Mouse (Mus musculus) cerebellum, adult 18-20 months (tissue): ENCODE data around the gene Perm1.

Experiments used
- DNase-seq, 2 experiments: peaks; one replicate each; pipeline ENCODE4 v3.0.0; 2021

Gene Perm1

GRCm38 (mm10) chr4:156215649-156216048, at the start of gene Perm1:
Gene Perm1 (plus strand): TSS chr4:156215868.
- no peak for DNase-seq

- DNase-seq: no peak
Measured at GRCm38 (mm10) chr4:156166477-156166876, 49.2 kb upstream of the Perm1 start.

- no peak for DNase-seq
Measured at GRCm38 (mm10) chr4:156168611-156169010, 47.1 kb upstream of the Perm1 start.

DNA sequence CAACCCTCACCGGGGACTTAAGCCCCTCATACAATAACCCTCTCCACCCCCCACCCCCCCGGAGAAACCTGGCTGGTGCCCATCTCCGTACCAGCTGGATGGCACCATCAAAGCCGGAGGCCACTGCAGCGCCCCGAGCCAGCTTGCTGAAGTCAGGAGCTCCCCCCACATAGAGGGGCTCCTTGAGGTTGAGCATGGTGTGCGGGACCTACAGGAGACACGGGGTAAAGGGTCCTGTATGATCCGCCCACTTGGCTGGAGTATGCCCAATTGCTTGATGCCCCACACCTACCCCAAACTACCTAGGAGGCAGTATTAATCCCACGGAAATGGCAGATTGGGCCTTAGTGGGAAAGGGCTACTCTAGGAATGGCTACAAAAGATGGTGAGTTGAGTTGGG, 46.5 kb upstream of the Perm1 start:
- DNase-seq: no peak

GRCm38 (mm10) chr4:156171828-156172227, 43.8 kb upstream of the Perm1 start:
- DNase-seq: no peak

- no peak for DNase-seq
Measured at GRCm38 (mm10) chr4:156177630-156178029, 38.0 kb upstream of the Perm1 start.

GRCm38 (mm10) chr4:156183747-156184146, 31.9 kb upstream of the Perm1 start:
- DNase-seq: no peak

DNA sequence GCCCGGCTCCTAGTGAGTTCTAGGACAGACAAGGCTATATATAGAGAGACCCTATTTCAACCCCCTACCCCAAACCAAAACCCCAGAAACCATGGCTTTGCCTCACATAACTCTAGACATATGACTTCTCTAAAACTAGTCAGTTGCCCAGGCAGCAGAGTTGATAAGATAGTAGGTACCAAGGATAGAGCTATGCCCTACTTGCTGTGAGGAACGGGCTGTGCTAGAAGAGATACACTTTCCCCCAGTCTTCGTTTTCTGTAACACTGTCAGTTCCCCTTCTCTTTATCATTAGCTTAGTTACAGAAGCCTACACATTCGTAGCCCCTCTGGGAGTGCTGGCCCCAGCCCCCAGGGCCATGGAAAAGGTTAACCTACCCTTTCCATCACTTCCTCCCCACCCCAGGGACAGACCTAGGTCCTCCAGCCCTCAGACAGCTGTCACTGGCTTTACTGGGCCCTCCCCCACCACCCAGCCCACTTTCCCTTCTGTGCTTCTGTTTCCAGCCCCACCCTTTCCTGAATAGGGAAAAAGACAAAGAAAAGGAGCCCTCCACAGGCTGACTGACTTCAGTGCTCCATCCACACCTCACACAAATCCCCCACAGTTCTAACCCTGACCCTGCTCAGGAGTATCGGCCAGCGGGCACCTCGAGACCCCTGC, 31.2 kb upstream of the Perm1 start:
- no peak for DNase-seq

DNA sequence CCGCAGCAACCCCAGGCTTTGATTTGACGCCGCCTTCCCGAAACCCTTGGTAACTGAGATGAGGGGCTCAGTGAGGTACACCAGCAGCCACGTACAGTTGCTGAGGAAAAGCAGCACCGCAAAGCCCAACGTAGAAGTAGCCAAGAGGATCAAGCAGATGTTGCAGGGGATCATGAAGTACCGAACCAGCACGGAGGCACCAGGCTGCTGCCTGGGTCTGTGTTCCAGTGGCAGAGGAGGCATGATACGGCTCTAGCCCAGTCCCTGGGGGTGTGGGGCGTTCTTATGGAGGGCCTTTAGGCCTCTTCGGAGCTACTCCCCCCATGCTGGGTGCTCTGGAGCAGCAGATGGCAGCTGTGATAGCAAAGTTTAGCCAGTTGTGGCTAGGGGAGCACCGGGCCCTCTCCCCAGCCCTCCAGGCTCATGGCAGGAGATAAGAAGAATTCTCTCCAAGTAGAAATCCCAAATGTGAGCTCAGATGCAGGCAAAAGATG, 30.2 kb upstream of the Perm1 start:
- DNase-seq: peak in 1 of 2 experiments; percentile 19

DNA sequence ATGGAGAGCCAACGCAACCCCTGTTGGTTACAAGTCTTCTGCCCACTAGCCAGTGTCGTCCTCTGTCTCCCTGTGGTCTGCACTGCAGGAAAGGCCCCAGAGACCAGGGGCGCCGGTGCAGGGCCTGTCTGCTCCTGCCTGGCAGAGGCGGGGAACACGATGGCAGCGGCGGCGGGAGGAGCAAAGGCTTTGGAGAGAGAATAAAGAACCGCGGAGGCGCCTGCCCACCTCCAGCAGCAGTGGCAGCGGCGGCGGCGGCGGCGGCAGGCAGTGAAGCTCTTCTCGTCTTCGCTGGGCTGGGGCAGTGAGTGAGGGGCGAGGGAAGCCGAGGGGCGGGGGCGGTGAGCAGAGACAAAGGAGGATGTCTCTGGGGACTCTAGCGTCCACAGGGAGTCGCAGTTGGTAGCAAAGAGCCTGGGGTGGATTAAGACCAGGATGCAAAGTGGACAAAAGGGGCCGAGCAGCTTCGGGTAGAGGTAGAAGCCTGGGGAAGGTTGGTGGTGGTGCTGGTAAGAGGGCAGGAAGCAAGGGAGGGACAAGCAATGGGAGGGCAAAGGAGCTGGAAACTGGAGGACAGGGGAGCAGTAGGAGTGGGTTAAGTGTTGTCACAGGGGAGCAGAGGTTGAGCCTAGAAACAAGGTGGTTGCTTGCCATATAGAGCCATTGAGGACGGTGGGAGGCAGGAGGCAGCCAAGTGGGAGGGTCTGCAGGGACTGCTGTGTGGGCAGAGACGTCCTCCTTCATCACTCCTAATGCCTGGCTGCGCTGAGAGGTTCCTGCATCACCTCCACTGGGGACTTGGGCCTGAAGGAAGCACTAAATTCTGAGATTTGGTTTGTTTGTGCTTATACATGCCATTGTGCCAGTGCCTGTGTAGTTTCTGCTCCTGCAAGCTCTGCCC, 29.5 kb upstream of the Perm1 start:
- peak; percentile 46 to 48 for DNase-seq

GRCm38 (mm10) chr4:156188162-156188810, 27.4 kb upstream of the Perm1 start:
- DNase-seq: no peak

DNA sequence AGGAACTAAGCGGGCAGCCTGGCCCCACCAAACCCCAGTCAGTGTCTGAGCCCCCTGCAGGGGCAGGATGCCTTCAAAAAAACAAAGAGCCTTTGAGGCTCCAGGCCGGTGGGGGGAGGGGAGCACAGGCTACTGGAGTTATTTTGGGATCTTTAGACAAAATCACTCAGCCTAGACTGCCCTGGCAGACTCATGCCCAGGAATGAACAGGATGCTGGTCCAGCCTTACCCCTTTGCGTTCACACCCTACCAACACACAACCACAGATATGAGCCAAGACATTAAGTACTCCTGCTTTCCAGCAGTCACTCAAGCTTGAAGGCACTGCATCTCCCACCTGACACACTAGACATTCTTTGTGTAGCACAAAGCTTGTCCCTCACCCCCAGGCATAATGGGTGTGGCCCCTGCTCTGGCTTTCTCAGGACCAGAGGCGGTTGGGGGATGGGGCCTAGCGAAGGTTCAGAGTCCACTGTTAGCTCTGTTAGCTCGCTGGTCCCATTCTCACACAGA, 26.8 kb upstream of the Perm1 start:
- DNase-seq: peak in 1 of 2 experiments; percentile 16

- no peak for DNase-seq
Measured at GRCm38 (mm10) chr4:156192421-156193199, 23.1 kb upstream of the Perm1 start.

GRCm38 (mm10) chr4:156193200-156193590, 22.5 kb upstream of the Perm1 start:
- DNase-seq: no peak

- no peak for DNase-seq
Measured at GRCm38 (mm10) chr4:156193906-156194305, 21.8 kb upstream of the Perm1 start.

DNA sequence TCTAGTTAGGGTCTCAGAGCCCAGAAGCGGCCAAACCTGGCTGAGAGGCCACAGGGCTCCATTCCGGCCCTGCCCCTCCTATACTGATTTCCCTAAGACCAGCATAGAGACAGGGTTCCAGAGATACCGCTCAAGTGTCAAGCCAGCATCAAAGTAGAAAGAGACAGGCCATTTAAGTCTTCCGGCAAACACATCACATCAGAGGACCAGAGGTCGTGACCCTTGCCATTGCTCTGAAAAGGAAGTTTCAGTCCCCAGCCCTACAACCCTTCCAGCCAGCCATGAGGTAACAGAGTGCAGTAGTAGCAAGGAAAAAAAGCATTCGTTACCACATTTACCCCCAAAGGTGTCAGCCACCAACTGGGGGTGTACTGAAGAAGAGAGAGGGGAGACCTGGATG, 21.3 kb upstream of the Perm1 start:
- DNase-seq: no peak

- peak; percentile 35 to 51 for DNase-seq
Measured at GRCm38 (mm10) chr4:156195927-156196870, 19.5 kb upstream of the Perm1 start.

DNA sequence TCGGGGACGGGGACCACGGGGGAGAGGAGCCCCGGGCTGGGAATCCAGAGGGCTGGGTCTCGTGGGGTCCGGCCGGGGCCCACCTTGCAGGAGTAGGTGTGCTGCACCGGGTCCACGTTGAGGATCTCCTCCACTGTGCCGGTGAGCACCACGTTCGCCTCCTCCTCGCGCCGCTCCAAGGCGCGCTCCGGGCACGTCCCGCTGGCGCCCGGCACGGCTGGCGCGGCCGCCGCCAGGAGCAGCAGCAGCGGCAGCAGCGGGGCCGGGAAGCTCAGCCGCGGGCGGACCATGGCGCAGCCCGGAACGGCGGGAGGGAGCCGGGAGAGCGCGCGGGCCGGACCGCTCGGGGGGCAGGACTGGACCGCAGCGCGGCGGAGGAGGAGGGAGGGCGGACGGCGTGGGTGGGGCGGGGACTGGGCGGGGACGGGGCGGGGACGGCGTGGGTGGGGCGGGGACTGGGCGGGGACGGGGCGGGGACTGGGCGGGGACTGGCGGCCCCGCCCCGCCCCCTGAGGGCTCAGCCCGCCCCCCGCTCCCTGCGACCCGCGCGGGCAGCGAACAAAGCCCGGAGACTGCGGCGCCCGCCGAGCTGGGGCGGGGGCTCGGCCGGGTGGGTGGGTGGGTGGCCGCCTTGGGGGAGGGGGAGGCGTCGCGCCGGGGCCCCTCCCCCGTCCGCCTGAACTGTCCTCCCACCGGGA, 18.4 kb upstream of the Perm1 start, which contains the start of gene Agrn:
Agrn (minus strand) TSS at position 358 of the 698 bp plus-strand sequence.
- DNase-seq: peak; percentile 73 to 80

DNA sequence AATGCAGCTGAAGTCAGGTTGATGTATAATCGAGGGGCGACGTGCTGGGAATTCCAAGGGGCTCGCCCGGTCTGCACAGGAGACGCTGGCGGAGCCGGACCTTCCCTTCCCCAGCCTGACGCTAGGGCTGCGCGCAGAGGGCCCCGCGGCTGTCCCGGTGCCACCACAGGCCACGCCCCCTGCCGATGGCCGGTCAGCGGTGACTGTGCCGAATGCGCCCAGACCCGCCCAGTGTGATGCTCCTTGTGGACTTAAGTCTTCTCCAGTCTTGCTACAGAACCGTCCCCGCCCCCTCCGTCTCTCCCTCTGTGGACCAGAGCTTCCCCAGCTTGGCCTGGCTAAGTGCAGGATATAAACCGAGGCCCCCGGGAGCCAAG, 17.9 kb upstream of the Perm1 start:
- peak; percentile 86 to 88 for DNase-seq
